Mouse (Mus musculus) thymus, adult 2 months (tissue): ENCODE measurements at regions not wholly inside any gene's neighbourhood (a gene's known extent, or its start where the extent isn't known, plus 50 kb on each side); places are given as distances from the start of the nearest gene placed in this dataset.

Experiments used
- DNase-seq: peaks from one replicate; pipeline ENCODE4 v3.0.0; 2021
- H3K27ac ChIP-seq: fragments of 200-500 bp; 2 replicates; pipeline ENCODE4 v1.5.1; 2012; ENCODE audit warnings: low read length, control low read depth; ENCODE audit not compliant: control insufficient read depth, insufficient read depth
- H3K27me3 ChIP-seq: fragments of 200-500 bp; 2 replicates; pipeline ENCODE4 v1.6.1; 2012; ENCODE audit warnings: mild to moderate bottlenecking, low read length, moderate library complexity, mixed read lengths; ENCODE audit not compliant: control insufficient read depth, insufficient read depth
- H3K36me3 ChIP-seq: fragments of 200-500 bp; 2 replicates; pipeline ENCODE4 v1.6.1; 2012; ENCODE audit warnings: mild to moderate bottlenecking, low read length, moderate library complexity; ENCODE audit not compliant: control insufficient read depth, insufficient read depth
- H3K4me1 ChIP-seq: fragments of 200-500 bp; replicated peaks from 2 replicates; pipeline ENCODE4 v1.6.1; 2012; ENCODE audit warnings: low read length; ENCODE audit not compliant: control insufficient read depth, insufficient read depth
- H3K4me3 ChIP-seq: fragments of 200-500 bp; 2 replicates; pipeline ENCODE4 v1.5.1; 2012; ENCODE audit warnings: mild to moderate bottlenecking, low read length, control low read depth, moderate library complexity; ENCODE audit not compliant: control insufficient read depth, insufficient read depth
- CTCF ChIP-seq: fragments of 200-500 bp; IDR thresholded peaks from 2 replicates; pipeline ENCODE4 v1.5.1; 2012; ENCODE audit warnings: mild to moderate bottlenecking, control low read depth, low read length, moderate library complexity, borderline replicate concordance; ENCODE audit not compliant: control insufficient read depth, poor library complexity, insufficient read depth; ENCODE audit errors: extremely low read depth
- POLR2A ChIP-seq: fragments of 200-500 bp; IDR thresholded peaks from 2 replicates; pipeline ENCODE4 v1.6.1; 2012; ENCODE audit warnings: mild to moderate bottlenecking, low read length, control low read depth, moderate library complexity; ENCODE audit not compliant: control insufficient read depth, poor library complexity, insufficient read depth; ENCODE audit errors: extremely low read depth
- WGBS: fragments of 180-500 bp; shearing (Covaris S2); methylation state at CpG from one replicate; pipeline ENCODE4 v1.1.7; 2018; 5-methylcytosine and 5-hydroxymethylcytosine counted together

DNA sequence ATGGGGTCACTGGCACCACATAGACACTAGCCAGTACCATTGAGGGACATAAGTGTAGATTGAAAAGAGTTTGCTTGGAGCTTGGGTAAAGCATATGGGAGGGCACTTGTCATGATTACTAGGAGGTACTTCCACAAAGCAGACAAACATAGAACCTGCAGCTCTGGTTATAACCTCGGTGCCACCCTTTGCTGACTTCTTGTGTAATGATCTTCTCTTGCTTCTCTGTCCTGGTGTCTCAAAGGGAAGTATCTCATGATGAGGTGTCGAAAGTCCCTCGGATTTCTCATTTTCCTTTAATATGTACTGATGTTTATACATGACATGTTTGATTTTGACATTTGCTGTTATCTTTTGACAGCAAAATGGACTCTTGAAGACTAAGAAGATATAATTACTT, 2114.5 kb downstream of the 4930444P10Rik start:
- Histone ChIP-seq H3K27me3 (no peaks in the 10 kb centered on the region), H3K4me1 (no peaks in the 10 kb centered on the region), H3K4me3 (no peak overlapping the region), H3K36me3 (no peaks in the 10 kb centered on the region), H3K27ac (no peak overlapping the region)
- 91% methylated on average over 3 of the region's 3 CpGs for WGBS
- DNase-seq, result no peak
- TF ChIP-seq POLR2A (no peak), CTCF (no peak)

DNA sequence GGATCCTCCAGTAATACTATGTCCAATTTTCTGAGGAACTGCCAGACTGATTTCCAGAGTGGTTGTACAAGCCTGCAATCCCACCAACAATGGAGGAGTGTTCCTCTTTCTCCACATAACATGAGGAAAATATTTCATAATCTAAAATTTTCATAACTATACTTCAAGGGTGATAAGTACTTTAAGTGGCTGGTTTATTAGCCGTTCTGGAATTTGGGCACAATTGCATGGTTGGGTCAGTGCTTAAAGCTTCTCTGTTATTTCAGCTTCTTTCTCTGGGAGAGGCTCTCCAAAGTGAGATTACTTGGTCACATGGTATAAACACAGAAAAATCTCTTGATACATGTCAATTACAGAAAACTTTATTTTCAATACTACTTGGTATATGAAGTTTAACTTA, 2115.9 kb downstream of the 4930444P10Rik start:
- Histone ChIP-seq H3K27me3 (no peaks in the 10 kb centered on the region), H3K27ac (no peak overlapping the region), H3K4me3 (no peak overlapping the region), H3K4me1 (no peaks in the 10 kb centered on the region), H3K36me3 (no peaks in the 10 kb centered on the region)
- WGBS, result 91% methylated on average over 1 of the region's 1 CpGs
- DNase-seq, result no peak
- no peak for TF ChIP-seq CTCF
- no peak for TF ChIP-seq POLR2A

DNA sequence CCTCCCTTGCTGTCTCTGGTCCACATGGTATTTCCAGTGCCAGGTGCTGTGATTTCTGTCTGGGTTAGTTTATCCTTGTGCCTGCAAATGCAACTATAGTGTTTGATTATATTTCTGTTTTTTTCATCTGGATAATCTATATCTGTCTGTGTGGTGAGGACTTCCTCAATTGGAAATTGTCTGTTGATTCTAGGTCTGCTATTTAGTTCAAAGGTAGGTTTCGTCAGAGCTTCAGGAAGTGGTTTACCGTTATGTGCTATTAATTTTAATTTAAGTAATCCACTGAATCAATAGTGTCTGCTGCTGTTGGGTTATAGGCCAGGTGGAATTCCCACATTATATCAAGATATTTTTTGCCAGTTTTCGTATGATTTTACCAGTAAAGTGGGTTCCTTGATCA, 2143.9 kb downstream of the 4930444P10Rik start:
- Histone ChIP-seq H3K36me3 (no peaks in the 10 kb centered on the region), H3K27ac (no peak overlapping the region), H3K4me3 (no peak overlapping the region), H3K27me3 (no peaks in the 10 kb centered on the region), H3K4me1 (no peaks in the 10 kb centered on the region)
- 42% methylated on average over 3 of the region's 3 CpGs for WGBS
- no peak for TF ChIP-seq CTCF
- TF ChIP-seq POLR2A, result no peak
- DNase-seq, result no peak

DNA sequence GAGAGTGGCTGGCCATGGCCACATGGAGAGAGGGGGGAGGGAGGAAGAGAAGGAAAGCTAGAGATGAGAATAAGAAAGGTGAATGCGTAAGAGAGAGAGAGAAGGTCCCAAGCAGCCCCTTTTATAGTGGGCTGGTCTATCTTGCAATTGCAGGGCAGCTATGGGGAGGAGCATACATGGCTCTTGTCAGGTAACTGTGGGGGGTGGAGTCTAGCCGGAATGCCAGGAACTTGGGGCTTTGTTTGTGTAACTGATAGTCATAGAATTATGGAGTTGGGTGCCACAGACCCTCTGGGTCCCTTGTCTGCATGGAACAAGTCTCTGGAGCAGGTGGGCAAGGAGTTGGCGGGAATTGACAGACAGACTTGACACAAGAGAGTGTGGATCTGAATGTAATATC, 2151.8 kb downstream of the 4930444P10Rik start:
- no peaks in the 10 kb centered on the region for H3K36me3 ChIP-seq
- TF ChIP-seq POLR2A (no peak), CTCF (no peak)
- DNase-seq, result no peak
- H3K4me1 ChIP-seq, result no peaks in the 10 kb centered on the region
- WGBS, result 94% methylated on average over 3 of the region's 3 CpGs
- H3K27me3 ChIP-seq, result no peaks in the 10 kb centered on the region
- no peak overlapping the region for H3K4me3 ChIP-seq
- H3K27ac ChIP-seq, result no peak overlapping the region

DNA sequence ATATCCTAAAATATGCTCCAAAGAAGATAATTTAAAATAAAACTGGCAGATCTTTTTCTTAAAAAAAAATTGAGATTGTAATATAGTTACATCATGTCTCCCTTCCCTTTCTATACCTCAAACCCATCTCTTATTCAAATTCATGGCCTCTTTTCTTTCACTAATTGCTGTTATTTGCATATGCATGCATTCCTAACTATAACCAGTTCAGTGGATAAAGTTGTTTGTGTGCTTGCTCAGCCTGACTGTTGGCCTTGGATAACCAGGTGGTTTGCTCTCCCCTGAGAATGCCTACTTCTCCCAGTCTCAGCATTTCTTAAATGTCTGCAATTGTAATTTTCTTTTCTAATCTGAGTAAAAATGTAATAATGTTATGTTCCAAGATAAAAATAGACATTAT, 2154.8 kb downstream of the 4930444P10Rik start:
- Histone ChIP-seq H3K36me3 (no peaks in the 10 kb centered on the region), H3K27me3 (no peaks in the 10 kb centered on the region), H3K4me1 (no peaks in the 10 kb centered on the region), H3K27ac (no peak overlapping the region), H3K4me3 (no peak overlapping the region)
- TF ChIP-seq POLR2A (no peak), CTCF (no peak)
- no peak for DNase-seq

DNA sequence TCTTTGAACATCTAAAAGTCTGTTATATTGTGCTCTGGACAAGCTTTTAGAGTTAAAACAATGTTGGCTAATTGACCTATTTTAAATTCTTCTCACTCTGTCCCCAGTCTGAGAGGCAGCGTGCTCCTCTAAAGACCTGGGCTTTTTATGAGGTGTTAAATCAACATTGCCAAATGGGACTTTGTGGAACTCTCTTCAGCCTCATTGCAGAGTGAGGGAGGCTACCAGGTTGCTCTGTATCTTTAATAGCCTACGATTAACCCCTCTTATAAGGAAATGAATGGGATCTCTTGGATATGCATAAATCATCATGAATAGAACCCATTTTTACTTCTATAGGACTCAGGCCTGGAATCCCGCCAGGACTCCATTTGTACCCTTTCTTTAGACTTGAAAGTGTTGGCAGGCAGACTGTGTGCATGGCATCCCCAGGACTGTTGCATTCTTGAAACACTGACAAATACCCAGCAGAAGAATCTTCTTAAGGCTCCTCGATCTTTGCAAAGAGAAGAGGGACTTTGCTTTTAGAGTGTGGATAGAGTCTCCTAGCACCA, 2157.1 kb downstream of the 4930444P10Rik start:
- Histone ChIP-seq H3K4me3 (no peak overlapping the region), H3K4me1 (no peaks in the 10 kb centered on the region), H3K36me3 (no peaks in the 10 kb centered on the region), H3K27ac (no peak overlapping the region), H3K27me3 (no peaks in the 10 kb centered on the region)
- DNase-seq, result no peak
- 86% methylated on average over 4 of the region's 4 CpGs for WGBS
- TF ChIP-seq CTCF, result no peak
- no peak for TF ChIP-seq POLR2A

DNA sequence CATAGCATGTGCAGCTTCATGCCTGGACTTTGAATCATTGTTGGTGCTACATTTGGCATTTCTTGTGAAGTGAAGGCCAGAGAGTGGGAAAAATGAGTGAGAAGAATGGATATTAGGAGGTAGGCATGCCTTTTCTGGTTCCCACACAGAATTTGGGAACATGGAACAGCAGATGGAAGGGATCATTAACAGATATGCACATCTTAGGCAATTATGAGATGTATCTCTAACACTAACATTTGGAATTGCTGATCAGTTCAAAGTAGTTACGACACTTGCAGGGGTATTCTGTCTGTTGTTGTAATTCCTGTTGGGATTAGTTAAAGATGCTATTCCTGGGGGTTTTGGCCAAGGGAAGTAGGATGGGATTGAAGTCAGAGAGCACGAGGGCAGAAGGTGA, 2164.4 kb downstream of the 4930444P10Rik start:
- no peak overlapping the region for H3K27ac ChIP-seq
- no peaks in the 10 kb centered on the region for H3K4me1 ChIP-seq
- WGBS, result 95% methylated on average over 2 of the region's 2 CpGs
- no peak overlapping the region for H3K4me3 ChIP-seq
- no peak for TF ChIP-seq POLR2A
- TF ChIP-seq CTCF, result no peak
- no peaks in the 10 kb centered on the region for H3K27me3 ChIP-seq
- no peak for DNase-seq
- no peaks in the 10 kb centered on the region for H3K36me3 ChIP-seq
